11 mouse cellular contexts compared by ENCODE assay signal in genomic region chr9:46703674-46704073, GRCm38 (mm10).
DNase-seq lines count a peak whose midpoint lies in the region; ATAC-seq lines count a peak whose summit lies in the region.
"Had no signal": no experiment of that assay in that cellular context is flagged by ENCODE, and none has a peak within 500 bp of the region (broad histone marks: within the 10 kb centered on the region; RNA-seq: fewer than 3 reads in every experiment).

No protein-coding gene starts in this region.

- H3K4me3 ChIP-seq in hindbrain, embryonic 10.5 days, result no peak overlapping the region
- H3K4me3 ChIP-seq in midbrain, embryonic 10.5 days, result no peak overlapping the region
- H3K4me3 ChIP-seq in kidney, embryonic 15.5 days (replicated peaks), result no peak overlapping the region
- H3K4me3 ChIP-seq: myocyte had no signal

- no peak overlapping the region for H3K4me2 ChIP-seq in kidney, embryonic 15.5 days

- 48% methylated on average over 8 of the region's 8 CpGs for WGBS in hindbrain, embryonic 10.5 days
- WGBS in midbrain, embryonic 10.5 days, result 64% methylated on average over 8 of the region's 8 CpGs
- WGBS in kidney, embryonic 15.5 days, result 72% methylated on average over 8 of the region's 8 CpGs

- no peak for ATAC-seq in kidney, embryonic 15.5 days (replicated peaks; ENCODE audit: low FRiP score)
- ATAC-seq: intestine, postnatal 0 days had no signal

- peak overlapping the region; percentile 67; the same call in 1 of the 2 replicates for H3K27ac ChIP-seq in hindbrain, embryonic 10.5 days
- peak overlapping the region; percentile 75 for H3K27ac ChIP-seq in midbrain, embryonic 10.5 days (replicated peaks)
- H3K27ac ChIP-seq in kidney, embryonic 15.5 days, result no peak overlapping the region
- H3K27ac ChIP-seq: stomach, postnatal 0 days had no signal

- H3K4me1 ChIP-seq in hindbrain, embryonic 10.5 days (replicated peaks), result peaks cover 29% of the 10 kb centered on the region
- H3K4me1 ChIP-seq in midbrain, embryonic 10.5 days, result peaks cover 30% of the 10 kb centered on the region
- no peaks in the 10 kb centered on the region; the same call in 1 of the 2 replicates for H3K4me1 ChIP-seq in kidney, embryonic 15.5 days

- no peaks in the 10 kb centered on the region for H3K36me3 ChIP-seq in hindbrain, embryonic 10.5 days
- H3K36me3 ChIP-seq in midbrain, embryonic 10.5 days, result no peaks in the 10 kb centered on the region
- H3K36me3 ChIP-seq in kidney, embryonic 15.5 days, result no peaks in the 10 kb centered on the region

- peak; percentile 26 to 33 for DNase-seq in right cerebral cortex, adult 2 months (ENCODE audit: low spot score in 2 of 2)
- no peak for DNase-seq in right cerebral cortex, postnatal 14 days
- DNase-seq in hindbrain, embryonic 10.5 days (ENCODE audit: low spot score), result peak; percentile 7
- no peak for DNase-seq in midbrain, embryonic 10.5 days (ENCODE audit: low spot score)
- peak; percentile 61 for DNase-seq in telencephalon, adult 2 months (ENCODE audit: low read depth, low spot score)
- no peak for DNase-seq in cerebellum, adult 11-12 months
- DNase-seq in testis, postnatal 10 days (ENCODE audit: low spot score), result no peak

- H3K9me3 ChIP-seq in hindbrain, embryonic 10.5 days, result no peaks in the 10 kb centered on the region
- no peaks in the 10 kb centered on the region for H3K9me3 ChIP-seq in midbrain, embryonic 10.5 days (replicated peaks)
- no peaks in the 10 kb centered on the region for H3K9me3 ChIP-seq in kidney, embryonic 15.5 days (replicated peaks)

- H3K9ac ChIP-seq in kidney, embryonic 15.5 days, result no peak overlapping the region

- peaks cover 22% of the 10 kb centered on the region; the same call in 1 of the 2 replicates for H3K27me3 ChIP-seq in hindbrain, embryonic 10.5 days (ENCODE audit: insufficient read depth, poor library complexity, severe bottlenecking)
- H3K27me3 ChIP-seq in midbrain, embryonic 10.5 days (ENCODE audit: low read depth, poor library complexity, severe bottlenecking), result peaks cover 30% of the 10 kb centered on the region
- peaks cover 16% of the 10 kb centered on the region for H3K27me3 ChIP-seq in kidney, embryonic 15.5 days

Comparison
In these comparisons a context has a peak if more than half of its experiments do, and no peak if none do; other contexts are left out.
1. DNase-seq: peak in right cerebral cortex, adult 2 months (2 of 2), hindbrain, embryonic 10.5 days (single experiment) and telencephalon, adult 2 months (single experiment); none in right cerebral cortex, postnatal 14 days (single experiment), midbrain, embryonic 10.5 days (single experiment), cerebellum, adult 11-12 months (single experiment) and testis, postnatal 10 days (single experiment).